In genomic region chr13:30140646-30141045, GRCm38 (mm10) we compare ENCODE assay signal across 13 mouse cellular contexts. TPM values are rescaled to one million over a fixed set of nuclear protein-coding genes. Genes with fewer than 3 reads are reported as not detected.
A peak's percentile ranks its signal among the peaks of the same experiment; 100 is the strongest.
DNase-seq lines count a peak whose midpoint lies in the region.
"Had no signal": no experiment of that assay in that cellular context is flagged by ENCODE, and none has a peak within 500 bp of the region (broad histone marks: within the 10 kb centered on the region; RNA-seq: fewer than 3 reads in every experiment).

No protein-coding gene starts in this region.

- DNase-seq in adrenal gland, adult (ENCODE audit: inconsistent age in 2 of 2, low spot score in 1 of 2): peak; percentile 17 to 68
- no peak for DNase-seq in adrenal gland, postnatal 4 days (ENCODE audit: low spot score in 2 of 2)
- peak; percentile 31 for DNase-seq in adrenal gland, postnatal 14 days
- DNase-seq in adrenal gland, postnatal 25 days: no peak
- DNase-seq in lung, adult 18-20 months: peak; percentile 12 to 36
- DNase-seq in lung, postnatal 10 days: no peak
- DNase-seq in lung, postnatal 25 days (ENCODE audit: low spot score): peak; percentile 18
- no peak for DNase-seq in liver
- DNase-seq: cerebellum, adult 11 months; cerebellum, adult 2 months; cerebellum, adult 9-11 months; cerebellum, postnatal 25 days; gastrocnemius, postnatal 25 days had no signal

RNA-seq across cellular contexts. Expression of gene Mboat1, which starts 4.4 kb away (rescaled TPM):
- 10 to 100 TPM; 13.1 to 15.6 TPM for total RNA-seq in adrenal gland, postnatal 4 days (2021)
- 3.5 and 5.1 TPM in 2 replicates for total RNA-seq in adrenal gland, postnatal 14 days (2021)
- total RNA-seq in adrenal gland, postnatal 25 days (2021): 4.6 and 5.9 TPM in 2 replicates

Comparison
In these comparisons a context has a peak if more than half of its experiments do, and no peak if none do; other contexts are left out.
1. DNase-seq: peak in adrenal gland, adult (2 of 2), adrenal gland, postnatal 14 days (single experiment), lung, adult 18-20 months (2 of 2) and lung, postnatal 25 days (single experiment); none in adrenal gland, postnatal 4 days (0 of 2), adrenal gland, postnatal 25 days (single experiment), lung, postnatal 10 days (single experiment) and liver (single experiment).